Mouse (Mus musculus): ENCODE results near the gene Dlg2.

Dlg2 gene

DNA sequence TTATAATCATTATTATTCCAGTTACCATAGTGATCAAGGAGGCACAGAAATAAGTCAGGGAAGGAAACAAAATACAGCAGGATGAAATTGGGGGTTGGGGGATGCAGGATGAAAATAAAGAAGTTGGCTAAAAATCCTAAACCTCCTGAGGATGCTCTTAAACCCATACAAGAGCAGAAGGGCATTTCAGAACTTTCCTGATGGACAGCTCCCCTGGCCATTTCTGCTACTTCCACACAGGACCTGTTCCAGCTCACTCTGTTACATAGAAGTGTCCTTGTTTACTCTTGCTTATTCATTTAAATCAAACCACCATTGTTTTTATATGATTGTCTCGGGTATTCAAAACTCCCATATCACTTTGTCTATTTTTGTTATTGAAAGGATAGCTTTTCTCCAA, 791.3 kb downstream of the Dlg2 start:
- DNase-seq (ENCODE audit: low spot score) = peak; percentile 72

DNA sequence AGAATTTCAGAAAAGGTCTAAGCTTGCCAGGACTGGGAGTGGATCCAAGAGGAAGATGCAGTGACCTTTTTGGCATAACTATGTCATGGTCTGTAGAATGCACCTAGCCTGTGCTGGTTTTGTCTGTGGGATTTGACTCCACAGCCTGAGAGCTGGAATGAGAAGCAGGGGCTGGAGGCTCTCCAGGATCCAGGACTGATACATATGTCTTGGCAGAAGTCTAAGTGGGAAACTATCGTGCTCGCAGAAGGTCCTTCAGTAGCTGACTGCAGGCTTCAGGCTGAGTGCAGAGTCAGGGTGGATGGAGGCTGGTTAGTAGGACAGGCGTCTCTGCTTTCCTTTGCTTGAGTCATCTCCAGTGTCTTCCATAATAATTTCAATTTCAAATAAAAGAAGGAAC, 807.7 kb downstream of the Dlg2 start:
- no peak for DNase-seq (ENCODE audit: low spot score)

DNA sequence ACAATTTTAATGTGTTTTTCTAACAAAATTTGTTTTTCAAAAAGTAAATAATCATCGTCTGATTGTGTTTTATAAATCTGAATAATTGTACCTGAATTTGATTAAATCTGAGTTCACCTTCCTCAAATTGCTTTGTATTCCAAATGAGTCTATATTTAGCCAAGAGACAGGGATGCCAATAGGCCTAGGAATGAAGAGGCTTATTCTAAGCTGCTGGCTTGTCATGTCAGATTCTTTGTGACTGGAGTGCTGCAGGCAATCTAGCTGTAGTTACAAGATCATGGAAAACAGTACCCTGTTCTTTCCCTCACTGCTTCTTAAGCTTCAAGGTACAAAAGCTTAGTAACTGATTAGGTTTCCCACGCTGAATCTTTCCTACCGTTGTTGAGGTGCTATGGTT, 811.9 kb downstream of the Dlg2 start:
- no peak for DNase-seq (ENCODE audit: low spot score)

DNA sequence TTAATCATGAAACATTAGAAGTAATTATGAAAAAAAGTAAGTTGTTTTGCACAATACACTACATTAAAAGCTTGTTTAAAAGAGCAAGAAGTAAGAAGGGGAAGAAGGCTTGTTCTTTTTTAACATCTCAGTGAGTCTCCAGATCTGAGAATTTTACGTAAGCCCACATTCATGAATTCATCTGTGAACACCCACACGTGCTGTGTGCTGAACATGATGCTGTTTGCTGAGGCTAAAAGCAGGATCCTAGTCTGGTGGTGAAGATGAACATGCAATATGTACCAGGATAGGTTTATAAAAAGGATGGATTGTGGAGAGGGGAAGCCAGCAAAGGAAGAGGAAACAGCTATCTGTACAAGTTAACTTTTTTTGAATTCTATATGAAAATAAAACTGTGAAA, 819.7 kb downstream of the Dlg2 start:
- DNase-seq (ENCODE audit: low spot score) = no peak

DNA sequence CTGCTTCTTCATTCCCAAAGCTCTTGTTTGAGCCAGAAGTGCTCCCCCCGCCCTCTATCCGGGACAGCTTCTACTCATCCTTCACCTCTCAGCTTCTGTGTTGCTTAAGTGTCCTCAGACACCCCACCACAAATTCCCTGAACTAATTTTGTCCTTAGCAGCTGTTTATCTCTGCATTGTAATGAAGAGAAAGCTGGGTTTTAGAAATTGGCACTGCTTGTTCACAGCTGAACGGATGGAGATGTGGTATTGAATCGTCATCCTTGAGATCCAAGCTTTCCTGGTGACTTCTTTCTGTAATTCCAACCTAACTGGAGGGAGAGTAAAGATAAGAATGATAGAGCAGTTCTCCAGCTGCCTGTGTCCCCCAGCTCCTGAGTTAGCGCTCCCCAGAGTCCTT, 834.7 kb downstream of the Dlg2 start:
- DNase-seq (ENCODE audit: low spot score) = no peak

DNA sequence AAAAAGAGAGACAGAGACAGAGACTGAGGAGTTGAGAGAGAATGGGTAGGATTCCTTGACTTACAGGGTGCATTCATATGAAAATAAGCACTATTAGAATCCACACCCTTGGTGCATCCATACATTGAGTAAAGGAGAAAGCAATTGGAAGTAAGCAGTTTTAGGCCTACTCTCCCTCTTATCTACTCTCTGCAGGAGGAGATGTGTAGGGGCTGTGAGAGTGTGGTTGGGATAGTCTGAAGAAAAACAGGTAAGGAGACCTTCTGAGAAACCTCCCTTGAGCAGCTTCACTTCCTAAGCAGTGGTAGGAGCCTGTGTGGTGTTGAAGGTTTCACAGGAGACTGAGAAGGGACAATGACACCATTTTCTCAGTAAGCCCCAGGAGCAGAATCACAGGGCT, 868.6 kb downstream of the Dlg2 start:
- no peak for DNase-seq (ENCODE audit: low spot score)

DNA sequence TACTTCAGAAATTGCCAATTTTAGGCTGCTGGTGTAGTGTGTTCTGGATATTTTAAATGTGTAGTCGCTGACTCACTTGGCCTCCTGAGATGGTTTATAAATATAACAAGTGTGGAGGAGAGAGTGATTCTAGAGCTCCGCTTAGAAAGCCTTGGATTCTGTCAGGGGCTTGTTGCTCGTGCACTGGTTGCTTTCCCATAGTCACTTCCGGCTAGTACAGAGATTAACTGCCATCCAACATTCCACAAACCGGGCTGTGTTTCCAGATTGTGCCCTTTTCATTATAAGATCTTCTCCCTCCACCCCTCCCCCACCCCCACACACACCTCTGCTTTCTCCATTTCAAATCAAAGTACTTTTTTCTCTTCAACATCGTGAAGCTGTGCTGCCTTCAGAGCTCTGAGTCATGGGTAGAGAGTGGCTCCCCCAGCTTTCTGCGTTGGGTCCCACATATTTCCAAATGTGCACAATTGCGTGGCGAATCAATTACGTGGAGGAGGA, 893.4 kb downstream of the Dlg2 start:
- DNase-seq (ENCODE audit: low spot score) = peak; percentile 27

DNA sequence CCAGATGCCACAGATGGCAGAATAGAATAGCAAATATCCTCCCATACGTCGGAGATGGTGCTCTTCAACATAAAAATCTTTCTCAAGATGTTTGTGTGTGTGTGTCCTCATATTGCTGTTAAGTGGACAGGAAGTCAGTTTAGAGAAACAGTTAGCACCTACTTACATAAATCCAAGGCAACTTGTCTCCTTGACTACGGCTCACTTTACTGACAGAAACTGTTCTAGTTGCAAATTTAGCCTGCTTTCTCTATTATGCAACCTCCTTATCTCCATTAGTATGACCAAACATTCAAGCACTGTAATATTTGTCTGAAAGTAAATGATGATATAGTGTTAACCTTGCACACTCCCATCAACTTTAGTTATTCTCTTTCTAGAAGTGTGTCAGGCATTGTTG, 905.8 kb downstream of the Dlg2 start:
- DNase-seq (ENCODE audit: low spot score) = no peak

DNA sequence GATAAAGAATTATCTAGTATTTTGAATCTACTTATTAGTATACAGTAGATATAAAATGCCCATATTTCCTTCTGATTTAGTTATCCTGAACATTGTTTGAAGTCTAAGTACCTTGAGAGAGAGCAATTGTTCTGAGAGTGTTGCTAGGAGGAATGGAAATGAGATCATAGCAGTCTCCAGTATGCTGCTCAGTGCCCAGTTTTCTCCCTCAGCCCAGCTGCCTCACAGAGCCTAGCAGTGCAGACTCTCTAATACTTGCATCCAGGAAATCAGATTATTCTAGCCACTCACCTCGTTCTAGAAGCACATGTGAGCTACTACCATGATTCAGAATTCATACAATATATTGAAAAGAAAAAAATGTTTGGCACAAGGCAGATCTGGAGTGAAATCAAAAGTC, 907.4 kb downstream of the Dlg2 start:
- no peak for DNase-seq (ENCODE audit: low spot score)

DNA sequence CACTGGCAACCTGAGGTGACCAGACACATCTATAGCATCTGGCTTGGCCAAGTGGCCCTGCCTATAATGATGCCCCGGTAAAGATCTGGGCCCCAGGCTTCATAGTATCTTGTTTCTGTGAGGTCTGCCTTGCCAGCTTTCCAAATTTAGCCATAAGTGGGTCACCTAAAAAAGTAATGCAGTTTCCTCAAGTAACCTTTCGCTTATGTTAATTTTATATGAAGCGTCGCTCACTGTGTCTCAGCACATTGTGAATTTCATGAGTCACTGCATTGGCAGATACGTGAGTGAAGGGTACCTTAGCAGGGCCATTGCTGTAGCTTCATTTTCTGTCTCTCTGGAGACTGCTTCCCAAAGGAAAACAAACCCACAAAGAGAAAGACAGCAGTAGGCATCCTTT, 912.8 kb downstream of the Dlg2 start:
- no peak for DNase-seq (ENCODE audit: low spot score)

DNA sequence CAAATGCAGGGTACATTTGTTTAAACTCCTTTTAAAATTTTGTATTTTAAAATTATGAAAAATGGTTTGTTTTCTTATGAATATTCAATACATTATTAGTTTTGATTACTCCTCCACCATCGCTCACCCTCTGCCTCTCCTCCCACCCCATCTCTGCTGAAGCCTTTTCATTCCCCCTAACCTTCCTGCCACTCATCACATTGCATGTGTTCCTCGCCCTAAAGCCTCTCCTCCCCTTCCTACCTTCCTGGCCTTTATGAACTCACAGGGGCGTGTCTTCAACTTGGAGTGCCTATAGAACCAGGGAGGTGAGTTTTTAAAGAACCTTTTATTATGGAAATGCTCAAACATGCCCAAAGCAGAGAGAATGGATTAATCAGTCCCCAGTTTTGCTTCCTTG, 921.4 kb downstream of the Dlg2 start:
- no peak for DNase-seq (ENCODE audit: low spot score)

DNA sequence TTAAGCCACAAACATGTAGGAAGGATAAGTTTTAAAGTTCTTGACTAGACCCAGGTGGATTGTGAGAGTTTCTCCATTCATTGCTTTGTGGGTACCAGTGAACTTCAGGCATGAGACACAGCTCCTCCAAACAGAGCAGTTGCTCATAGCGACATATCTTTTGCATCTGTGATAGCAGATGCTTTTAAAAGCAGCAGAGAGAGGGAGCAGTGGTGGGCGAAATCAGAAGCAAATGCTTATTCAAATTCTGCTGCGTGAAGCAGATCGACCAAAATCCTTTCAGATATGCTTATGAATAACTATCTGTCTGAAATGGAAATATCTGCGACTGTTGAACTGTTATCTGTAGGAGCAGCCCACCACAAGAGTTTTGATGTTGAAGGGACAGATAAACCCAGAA, 935.6 kb downstream of the Dlg2 start:
- DNase-seq (ENCODE audit: low spot score) = no peak

DNA sequence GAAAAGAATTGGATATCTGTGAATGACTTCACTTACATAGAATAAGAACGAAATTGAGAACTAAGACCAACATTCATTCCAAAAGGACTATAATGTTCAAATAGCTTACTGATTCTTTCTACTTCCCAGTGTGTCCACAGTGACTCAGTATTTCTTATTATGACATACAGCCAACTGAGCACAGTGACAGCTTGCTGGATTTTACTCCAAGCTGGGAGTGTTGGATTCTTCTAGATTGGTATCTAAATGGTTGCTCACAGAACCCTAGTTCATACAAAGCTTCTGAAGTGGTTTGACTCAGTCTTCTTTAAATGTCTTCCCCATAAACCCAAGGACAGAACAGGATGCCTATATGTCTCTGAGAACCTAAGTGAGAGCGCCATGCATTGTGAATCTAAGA, 937.7 kb downstream of the Dlg2 start:
- DNase-seq (ENCODE audit: low spot score) = no peak

DNA sequence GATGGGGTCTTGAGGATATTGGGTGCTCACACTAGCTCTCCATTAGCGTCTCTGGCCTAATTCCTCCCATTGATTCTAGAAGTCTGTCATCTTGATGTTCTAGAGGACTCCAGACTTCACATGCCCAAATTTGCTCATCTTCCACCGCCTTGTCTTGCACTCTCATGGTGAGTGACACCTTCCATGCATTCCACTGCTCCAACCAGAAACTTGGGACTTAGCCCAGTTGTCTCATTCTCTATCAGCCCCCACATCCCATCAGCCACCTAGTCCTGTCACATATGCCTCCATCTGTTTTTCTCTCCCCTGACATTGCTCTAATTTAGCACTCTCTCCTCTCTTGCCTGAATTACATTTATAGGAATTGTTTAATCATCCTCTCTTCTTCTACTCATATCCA, 938.3 kb downstream of the Dlg2 start:
- DNase-seq (ENCODE audit: low spot score) = no peak

DNA sequence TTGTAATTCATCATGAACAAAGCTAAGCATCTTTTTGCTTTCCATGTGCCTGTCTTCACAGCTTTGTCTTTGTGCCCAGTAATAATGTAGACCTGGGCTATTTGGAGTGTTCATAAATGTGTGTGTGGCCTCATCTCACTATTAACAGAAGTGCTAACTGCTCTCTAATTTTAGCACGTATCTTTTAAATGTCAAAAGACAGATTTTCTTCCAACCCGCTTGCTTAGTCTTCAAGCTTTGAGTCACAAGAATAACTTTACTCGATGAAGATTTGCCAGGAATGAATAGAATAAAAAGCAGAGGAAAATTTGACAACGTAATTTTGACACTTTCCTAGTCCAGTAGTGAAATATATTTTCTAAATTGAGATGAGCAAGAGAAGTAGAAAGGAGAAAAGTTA, 943.7 kb downstream of the Dlg2 start:
- no peak for DNase-seq (ENCODE audit: low spot score)

DNA sequence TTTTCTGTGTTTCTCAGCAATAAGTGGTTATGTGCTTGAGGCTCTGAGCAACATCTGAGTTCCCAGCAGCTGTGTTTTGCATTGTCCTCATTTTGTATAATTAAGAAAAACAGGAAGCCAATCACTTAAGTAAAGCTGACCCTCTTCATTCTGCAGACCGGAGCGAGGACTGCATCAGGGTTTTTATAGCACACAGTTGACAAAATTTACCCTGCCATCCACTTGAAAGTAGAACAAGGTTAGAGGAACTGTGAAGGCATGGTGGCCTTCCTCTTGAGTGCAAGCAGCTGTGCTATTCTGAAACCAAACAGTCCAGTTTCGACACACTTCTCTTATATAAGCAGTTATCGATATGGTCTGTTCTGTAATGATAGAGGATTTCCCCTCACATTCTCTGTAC, 947.3 kb downstream of the Dlg2 start:
- no peak for DNase-seq (ENCODE audit: low spot score)

DNA sequence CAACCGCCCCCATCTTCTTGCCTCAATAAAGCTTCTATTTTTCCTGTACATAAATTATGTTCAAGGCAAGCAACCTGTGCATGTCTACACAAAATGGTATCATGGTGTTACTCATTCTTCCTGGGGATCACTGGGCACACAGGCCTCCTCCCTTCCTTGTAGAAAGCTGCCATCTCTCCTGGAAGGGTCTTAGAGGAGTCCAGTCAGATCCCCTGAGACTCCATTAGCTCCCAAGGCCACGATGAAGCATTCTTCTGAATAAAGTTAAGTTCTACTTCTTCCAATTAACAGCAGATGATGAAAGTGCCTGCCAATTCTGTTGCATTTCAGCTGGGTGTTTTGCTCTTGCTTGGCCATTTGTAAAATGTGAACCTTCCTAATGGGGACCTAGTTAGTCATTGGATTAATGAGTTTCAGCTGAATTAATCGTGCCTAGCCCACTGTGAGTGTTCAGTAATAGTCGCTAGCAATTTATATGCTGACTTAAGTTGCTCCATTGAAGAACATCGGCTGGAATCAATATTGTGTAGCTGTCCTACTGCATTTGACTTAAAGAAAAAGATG, 953.3 kb downstream of the Dlg2 start:
- no peak for DNase-seq (ENCODE audit: low spot score)

DNA sequence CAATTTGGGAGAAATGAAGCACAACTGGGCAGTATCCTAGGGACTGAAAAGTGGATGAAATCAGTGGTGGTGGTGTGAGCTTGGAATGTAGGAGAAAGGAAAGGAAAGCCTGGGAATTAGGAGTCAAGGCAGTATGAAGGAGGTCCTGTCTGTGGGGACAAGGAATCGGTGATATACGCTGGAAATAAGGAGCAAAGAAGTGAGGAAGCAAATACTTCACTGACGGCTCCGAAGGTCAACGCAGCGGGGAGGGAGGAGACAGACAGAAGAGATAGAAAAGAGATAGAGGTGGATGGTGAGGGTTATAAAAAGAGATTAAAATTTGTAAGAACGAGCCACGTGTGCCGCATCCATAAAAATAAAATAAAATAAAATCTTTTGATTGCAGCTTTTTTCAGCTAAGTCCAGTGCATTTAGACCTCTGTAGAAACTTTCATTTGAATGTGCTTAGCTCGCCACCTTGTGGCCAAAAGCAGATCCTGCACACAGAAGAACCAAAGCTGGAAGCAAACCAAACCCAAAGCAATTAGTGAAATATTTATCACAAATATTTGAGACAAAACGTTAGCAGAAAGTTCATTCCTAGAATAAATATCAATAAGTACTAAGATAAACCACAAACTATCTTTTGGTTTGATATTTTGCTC, 955.2 kb downstream of the Dlg2 start:
- peak; percentile 68 for DNase-seq (ENCODE audit: low spot score)

DNA sequence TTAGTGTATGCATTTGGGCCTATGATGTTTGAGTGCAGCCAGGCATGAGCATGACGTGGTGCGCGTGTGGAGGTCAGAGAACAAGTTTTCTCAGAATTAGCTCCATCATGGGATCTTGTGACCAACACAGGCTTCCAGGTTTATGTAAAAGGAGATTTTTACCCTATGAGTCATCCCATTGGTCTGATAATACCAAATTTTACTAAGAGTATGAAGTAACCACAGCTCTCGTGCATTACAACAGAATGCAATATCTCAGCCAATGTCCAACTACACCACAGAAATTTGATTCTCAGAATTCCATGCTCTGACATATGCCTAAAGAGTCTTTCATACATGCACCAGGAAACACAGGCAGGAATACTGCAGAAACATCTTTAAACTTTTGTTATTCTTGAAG, 956.1 kb downstream of the Dlg2 start:
- no peak for DNase-seq (ENCODE audit: low spot score)

DNA sequence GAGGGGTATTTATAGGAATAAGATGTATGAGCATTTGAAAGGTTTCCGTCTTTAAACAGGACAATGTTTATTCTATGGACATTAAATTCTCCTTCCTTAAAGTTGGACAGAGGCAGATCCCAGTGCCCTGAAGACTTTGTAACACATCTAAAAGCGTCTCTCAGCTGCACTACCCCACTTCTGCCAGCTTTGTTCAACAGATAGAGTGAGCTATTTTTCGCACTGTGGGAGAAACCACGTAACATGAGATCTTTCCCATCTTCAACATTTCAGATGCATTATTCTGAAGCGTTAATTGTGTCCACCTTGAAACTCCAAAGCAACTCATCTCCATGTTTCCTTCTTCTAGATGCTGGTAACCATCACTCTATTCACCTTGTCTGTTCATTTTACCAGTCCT, 958.3 kb downstream of the Dlg2 start:
- DNase-seq (ENCODE audit: low spot score) = no peak

DNA sequence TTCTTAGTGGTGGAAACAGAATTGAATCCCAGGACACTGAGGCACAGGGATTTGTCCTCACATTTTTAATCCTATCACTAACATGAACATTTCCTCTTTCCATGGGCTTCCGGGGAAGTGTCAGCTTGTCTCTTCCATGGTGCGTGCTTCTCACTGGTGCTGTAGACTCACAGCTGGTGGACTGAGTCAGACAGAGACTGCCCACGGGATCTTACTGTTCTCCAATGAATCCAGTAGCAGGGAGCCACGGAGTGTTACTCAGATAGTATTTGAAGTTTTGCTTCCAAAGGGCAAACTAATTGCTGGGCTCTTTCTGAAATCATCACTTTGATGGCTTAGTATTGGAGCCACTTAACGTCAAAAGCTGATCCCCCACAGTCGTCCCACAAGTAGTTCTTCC, 963.9 kb downstream of the Dlg2 start:
- no peak for DNase-seq (ENCODE audit: low spot score)

DNA sequence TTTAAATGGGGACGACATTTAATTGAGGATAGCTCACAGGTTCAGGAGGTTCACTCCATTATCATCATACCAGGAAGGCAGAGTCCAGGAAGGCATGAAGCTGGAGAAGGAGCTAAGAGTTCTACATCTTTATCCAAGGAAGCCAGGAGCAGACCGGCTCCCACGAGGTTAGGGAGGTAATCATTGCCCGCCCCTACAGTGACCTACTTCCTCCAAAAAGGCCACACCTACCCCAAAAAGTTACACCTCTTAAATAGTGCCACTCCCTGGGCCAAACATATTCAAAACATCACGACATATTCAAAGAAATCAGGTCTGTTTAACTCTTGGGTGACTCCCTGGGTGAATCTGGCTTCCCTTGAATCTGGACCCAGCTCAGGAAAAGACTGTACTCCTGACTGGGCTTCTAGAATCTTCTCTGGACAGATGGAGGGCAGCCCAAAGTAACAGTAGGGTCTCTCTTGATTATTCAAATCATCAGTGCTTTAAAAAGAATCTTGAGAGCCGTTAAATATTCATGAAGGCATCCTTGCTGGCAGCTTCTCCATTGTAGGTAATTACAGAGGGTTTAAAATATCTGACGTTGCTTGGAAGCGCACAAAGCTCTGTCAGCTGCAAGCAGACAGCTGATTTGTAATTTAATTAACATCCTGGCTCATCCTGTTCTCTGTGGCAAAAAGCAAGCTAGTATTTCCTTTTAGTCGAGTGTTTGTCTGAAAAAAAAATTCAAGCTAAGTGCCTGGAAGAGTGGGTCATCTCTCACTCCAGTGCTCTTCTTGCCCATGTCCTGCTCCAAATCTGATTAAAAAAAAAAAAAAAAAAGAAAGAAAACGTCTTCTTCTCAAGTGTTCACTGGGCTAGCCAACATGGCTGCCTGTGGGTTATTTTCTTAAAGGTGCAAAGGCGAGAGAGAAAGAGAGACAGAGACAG, 966.2 kb downstream of the Dlg2 start:
- no peak for DNase-seq (ENCODE audit: low spot score)

DNA sequence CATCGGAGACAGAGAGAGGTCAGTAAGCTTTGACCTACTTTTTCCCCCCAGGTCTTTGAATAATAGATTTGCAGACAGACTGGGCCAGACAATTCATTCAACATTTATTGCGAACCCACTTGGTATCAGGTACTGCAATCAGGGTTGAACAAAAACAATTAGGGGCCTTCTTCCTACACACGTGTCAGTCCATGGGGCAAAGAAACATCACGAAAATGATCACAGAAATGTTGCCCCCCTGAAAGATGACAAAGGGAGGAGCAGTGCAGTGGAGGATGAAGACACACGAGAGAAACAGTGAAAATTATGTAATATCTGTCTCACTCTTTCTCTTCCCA, 966.9 kb downstream of the Dlg2 start:
- no peak for DNase-seq (ENCODE audit: low spot score)

All from embryo, embryonic 10 days (tissue).